Mouse (Mus musculus): ENCODE results near the gene Ggcx. TPM values are rescaled to one million over a fixed set of nuclear protein-coding genes. Genes with fewer than 3 reads are reported as not detected.
"Not testable (repeated sequence)": the region's sequence is repeated elsewhere in the genome, so short reads cannot be mapped to it uniquely, and the experiment has no call there.

Ggcx gene
- total RNA-seq, 2 experiments from 2014 or later = 49.4 to 69.6 TPM

DNA sequence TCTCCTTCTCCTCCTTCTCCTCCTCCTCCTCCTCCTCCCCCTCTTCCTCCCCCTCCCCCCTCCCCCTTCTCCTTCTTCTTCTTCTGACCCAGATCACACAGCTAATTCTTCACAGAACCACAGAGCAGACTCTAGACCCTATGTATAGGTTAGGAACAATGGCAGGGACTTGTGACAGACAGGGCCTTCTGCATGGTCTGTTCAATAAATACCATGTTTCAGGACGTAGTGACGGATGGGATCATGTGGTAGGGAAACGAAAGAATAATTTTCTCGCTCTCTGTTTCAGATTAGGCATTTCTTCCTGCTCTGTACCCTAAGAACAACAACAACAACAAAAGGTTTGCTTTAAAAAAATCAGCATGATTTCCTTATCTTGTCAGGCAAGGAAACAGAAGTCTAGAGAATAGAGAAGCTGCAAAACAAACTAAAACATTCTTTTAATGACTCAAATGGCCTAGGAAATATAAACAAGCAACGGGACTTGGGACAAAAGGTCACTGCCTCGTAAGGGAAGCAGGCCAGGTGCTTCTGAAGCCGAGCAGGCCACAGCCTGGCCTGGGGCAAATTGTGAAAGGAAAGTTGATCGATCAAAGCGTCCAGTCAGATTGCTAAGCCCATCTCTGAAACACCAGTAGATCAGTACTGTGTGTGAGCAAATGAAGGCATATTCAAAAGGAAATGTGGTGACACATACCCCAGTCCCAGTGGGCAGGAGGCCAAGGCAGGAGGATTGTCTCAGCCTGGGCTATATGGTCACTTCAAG lies 46.1 kb downstream of the Ggcx start:
- peak; percentile 30 to 46 for DNase-seq

DNA sequence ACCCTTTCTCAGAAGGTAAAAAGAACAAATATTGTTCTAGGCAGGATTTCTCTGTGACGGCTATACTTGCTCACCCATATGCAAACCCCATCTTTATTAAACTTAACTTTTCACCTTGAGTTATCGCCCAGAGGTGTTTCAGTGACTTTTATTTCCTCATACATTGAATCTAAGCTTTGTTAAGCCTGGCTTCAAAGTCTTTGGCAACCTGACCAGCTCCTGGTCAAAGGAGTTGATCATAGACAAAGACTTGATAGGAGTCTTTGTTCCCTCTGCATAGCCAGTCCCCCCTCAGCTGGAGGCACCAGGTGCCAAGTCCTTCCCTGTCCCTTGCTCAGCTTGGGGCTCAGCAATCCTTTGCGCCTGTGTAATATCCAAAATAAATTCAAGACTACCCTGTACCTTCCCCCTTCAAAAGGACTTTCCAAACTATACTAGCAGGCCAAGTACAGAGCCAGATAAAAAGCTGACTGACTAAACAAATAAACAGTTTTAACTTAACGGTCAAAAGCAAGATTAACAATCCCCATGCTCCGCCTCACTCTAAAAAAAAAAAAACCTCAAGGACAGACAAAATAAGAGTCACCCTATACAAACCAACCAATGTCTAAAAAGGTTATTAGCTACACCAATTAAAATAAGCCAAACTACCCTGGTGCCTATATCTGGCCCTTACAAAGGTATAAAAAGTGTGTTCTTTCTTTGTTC lies 48.6 kb downstream of the Ggcx start:
- DNase-seq = not testable (repeated sequence)

DNA sequence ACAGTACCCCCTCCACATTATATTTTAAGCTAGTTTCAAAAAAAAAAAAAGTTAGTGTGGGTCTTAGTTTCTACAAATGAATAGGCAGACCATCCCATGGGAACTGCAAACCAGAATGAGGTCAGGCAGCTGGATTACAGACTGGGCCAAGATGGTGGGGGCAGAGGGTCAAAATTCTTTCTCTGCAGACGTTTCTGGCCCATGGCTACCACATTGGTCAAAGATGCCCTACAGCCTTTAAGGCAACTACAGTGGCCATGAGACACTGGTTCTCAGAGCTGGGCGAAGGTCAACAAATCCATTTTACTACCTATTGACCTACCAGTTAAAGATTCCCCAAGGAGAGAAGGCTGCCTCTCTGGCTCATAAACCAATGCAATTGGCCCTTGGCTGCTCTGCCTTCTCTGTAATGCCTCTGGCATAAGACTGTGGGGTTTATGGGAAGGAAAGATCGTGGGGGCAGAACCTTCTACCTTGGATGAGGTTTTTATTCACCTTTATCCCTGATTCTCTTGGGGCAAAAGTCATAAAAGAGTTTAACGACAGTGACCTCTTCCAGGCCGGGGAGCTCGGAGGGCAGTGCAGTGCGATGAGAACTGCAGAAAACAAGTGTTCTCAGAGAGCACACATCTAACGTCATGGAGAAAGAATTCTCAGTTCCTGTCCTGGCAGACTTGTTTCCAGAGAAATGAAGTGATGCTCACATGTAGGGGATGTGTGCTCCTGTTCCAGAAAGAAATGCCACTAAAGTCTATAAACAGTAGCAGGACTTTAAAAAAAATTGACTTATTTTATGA lies 51.5 kb downstream of the Ggcx start:
- no peak for DNase-seq

DNA sequence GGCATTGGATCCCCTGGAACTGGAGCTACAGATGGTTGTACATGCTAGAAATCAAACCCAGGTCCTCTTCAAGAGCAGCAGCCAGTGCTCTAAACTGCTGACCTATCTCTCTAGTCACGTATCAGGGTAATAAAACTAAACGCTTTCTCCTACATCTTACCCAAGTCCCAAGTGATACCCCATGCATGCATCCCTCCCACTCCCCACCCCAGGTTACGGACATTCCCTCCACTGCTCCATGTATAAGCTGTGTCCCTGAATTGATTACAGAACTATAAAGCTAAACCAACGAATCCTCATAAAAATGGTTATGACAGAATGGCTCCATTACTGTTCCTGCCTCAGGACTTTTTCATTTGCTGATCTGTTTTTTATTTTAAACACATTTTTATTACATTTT lies 52.1 kb downstream of the Ggcx start:
- no peak for DNase-seq

DNA sequence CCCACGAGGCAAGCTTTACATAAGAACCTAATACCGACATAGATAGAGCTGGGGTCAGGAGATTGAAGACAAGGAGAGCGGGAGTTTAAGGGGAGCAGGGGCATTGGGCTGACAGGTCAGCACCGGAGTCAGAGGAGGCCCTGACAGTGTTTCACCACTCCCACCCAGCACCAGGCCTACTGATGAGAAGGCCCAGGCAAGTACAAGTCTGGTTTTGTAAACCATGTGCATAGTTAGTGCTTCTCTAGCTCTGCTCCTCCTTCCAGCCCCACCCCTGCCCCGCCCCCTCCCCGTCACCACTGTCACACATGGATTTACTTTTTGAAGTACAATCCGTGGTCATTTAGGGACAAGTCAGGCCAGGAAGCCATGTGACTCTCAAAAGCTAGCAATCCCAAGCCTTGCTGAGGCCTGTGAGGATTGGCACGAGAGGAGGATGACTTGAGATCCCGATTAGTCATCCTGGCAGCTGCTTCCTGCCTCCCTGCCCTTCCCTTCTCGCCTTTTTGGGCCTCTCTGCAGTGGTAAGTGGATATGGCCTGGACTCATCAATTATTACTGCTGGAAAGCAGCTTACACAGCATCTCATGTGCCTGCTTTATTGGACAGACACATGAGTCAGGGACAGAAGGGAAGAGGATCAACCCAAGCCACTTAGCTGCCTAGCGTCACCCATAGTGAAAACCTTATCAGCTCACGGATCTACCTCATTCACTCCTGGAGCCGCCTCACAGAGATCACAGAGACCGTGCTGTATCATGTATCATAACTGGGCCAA lies 59.3 kb downstream of the Ggcx start:
- DNase-seq = peak; percentile 74 to 76

DNA sequence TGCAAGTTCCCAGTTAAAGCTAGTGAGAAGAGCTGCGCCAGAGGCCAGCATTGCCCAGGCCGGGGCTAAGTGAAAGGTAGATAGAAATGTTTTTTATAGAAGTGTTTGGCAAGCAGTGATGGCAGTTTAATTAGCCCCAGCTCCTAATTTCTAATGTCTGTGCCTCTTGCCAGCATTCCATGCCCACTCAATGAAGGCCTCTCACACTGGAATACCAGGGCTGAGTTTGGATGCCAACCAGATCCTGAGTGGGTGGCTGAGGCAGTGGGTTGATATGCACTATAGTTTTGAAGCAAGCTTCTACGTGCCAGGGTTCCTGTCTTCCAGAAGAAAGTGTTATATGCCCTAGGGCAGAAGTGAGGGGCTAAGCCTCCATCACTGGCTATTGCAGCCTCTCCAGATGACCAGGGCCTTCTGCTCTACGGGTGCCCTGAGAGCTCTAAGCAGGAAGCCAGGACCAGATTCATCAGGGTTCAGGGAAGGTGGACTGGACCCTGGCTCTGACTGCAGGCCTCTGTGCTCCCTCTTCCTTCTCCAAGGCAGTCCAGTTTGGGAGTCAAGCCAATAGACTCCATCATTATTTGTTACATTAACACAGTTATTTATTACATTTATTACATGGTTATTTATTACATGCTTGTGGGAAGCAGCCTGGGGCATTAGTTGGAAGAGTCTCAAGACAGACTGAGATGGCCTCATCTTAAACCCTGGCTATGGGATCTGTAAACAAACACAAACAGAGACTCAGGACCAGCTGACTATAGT lies 61.3 kb downstream of the Ggcx start:
- no peak for DNase-seq

DNA sequence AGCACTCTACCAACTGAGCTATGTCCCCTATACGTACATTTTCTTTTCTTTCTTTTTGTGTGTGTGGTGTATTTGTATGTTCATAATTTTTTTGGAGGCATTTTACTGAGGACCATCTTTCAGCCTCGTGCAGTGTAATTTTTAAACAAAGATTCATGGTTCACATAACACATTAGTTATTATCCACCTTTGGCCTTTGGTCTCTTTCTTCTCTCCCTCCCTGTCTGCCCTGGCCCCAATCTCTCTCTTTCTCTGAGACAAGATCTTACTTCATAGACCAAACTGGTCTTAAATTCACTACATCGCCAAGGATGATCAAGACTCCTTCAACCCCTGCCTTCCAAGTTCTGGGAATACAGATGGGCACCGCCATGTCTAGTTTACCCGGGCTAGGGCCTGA lies 62.7 kb downstream of the Ggcx start:
- no peak for DNase-seq

DNA sequence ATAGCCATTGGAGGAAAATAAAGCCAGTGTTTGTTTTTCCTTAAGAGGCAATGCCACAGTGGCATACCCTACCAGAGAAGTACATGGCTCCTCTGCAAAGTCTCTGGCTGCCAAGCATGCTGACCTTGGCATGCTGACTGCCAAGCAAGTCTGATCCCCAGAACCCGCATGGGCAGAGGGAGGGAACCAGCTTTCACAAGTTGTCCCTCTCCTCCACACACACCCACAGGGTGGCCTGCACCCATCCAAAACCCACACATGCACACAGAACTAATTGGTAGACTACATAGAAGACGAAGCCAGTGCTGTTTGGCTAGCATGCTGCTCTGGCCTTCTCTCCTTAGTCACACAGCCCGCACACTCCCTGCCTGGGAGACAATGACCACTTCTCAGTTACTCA lies 63.5 kb downstream of the Ggcx start:
- DNase-seq = peak; percentile 68 to 69

DNA sequence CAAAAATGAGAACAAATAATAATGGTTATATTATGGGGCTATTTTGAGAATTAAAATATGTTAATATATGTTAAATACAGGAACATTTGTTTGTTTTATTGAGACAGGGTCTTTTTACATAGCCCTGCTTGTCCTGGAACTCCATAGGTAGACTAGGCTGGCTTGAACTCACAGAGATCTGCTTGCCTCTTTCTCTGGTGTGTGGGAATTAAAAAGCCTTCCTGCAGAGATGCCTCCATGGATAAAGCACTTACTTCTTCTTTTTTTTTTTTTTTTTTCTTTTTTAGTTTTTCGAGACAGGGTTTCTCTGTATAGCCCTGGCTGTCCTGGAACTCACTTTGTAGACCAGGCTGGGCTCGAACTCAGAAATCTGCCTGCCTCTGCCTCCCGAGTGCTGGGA lies 64.6 kb downstream of the Ggcx start:
- not testable (repeated sequence) for DNase-seq

DNA sequence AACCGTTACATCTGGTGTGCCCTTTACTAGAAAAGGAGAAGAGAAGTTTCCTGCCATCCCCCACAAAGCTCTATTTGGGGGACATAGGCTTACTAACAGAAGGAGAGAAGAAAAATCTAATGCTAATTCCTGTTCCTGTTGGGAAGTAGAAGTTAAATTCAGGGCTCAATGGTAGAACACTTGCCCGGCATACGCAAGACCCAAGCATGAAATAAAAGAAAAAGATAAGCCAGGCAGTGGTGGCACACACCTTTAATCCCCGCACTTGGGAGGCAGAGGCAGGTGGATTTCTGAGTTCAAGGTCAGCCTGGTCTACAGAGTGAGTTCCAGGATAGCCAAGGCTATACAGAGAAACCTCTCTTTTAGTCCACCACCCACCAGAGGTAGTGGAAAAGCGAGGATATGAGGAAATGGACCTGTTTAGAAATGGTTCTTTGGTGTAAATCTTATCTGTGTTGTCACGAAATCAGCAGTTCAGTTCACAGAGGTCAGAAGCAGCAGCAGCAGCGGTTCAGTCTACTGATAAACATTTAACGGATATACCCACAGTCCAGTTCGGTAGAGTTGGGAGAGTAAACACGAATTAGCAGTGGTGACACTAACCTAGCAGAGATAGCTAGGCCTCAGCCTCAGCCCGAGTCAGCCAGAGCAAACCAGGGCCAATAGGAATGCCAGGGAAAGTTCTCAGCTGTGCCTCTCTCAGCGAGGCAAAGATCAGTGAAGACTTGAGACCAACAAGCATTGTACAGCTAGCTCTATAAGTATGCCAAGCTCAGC lies 65.7 kb downstream of the Ggcx start:
- DNase-seq = no peak

DNA sequence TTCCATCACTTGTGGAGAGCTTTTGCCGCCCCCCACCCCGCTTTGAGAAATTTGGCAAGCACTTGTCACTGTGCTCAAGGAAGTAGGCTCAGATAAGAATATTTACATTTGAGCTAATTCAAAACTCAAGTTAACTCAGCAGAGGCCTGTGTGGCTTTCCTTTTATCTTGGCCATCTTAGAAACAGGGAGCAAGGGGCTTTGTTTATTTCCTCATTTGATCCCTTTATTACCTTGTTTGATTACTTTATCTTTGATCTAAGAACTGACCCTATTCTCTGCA lies 66.3 kb downstream of the Ggcx start:
- DNase-seq = no peak

Other genes starting within 250 kb of the Ggcx start
- 1 to 10 TPM; 3.1 to 3.2 TPM for gene Atoh8, start 178.7 kb upstream of the Ggcx start, total RNA-seq (2021)
- gene Sftpb, start 109.7 kb upstream of the Ggcx start, total RNA-seq (2021) = not detected
- gene Usp39, start 69.1 kb upstream of the Ggcx start, total RNA-seq (2021) = 10 to 100 TPM; 29.5 to 35.1 TPM
- 10 to 100 TPM; 24.1 to 30.5 TPM for gene 0610030E20Rik, start 67.0 kb upstream of the Ggcx start, total RNA-seq (2021)
- 10 to 100 TPM; 19.5 to 22.5 TPM for gene Tmem150a, start 58.9 kb upstream of the Ggcx start, total RNA-seq (2021)
- gene Rnf181, start 47.4 kb upstream of the Ggcx start, total RNA-seq (2021) = 100 to 1,000 TPM; 258 to 471 TPM
- gene Vamp5, start 33.8 kb upstream of the Ggcx start, total RNA-seq (2021) = 10 to 100 TPM; 35.1 to 38.5 TPM
- 100 to 1,000 TPM; 104 to 156 TPM for gene Vamp8, start 23.6 kb upstream of the Ggcx start, total RNA-seq (2021)
- gene Mat2a, start 25.2 kb downstream of the Ggcx start, total RNA-seq (2021) = 100 to 1,000 TPM; 227 to 350 TPM
- under 1 TPM in 1 of 2 experiments, not detected in 1; 0.40 TPM for gene Sh2d6, start 107.4 kb downstream of the Ggcx start, total RNA-seq (2021)
- 10 to 100 TPM; 41.3 to 45.5 TPM for gene Capg, start 130.1 kb downstream of the Ggcx start, total RNA-seq (2021)
- gene Elmod3, start 184.1 kb downstream of the Ggcx start, total RNA-seq (2021) = 10 to 100 TPM; 16.0 to 17.4 TPM
- 100 to 1,000 TPM; 295 to 376 TPM for gene Retsat, start 184.2 kb downstream of the Ggcx start, total RNA-seq (2021)
- gene Tgoln1, start 202.7 kb downstream of the Ggcx start, total RNA-seq (2021) = 100 to 1,000 TPM; 222 to 238 TPM